Mouse (Mus musculus) limb, embryonic 13.5 days (tissue): ENCODE results near the gene Cic. TPM values are rescaled to one million over a fixed set of nuclear protein-coding genes. Genes with fewer than 3 reads are reported as not detected.
"Not testable (repeated sequence)": the region's sequence is repeated elsewhere in the genome, so short reads cannot be mapped to it uniquely, and the experiment has no call there.

Experiments used
- ATAC-seq: fragments of 200-750 bp; cut with Nextera tagmentation; 2 replicates; pipeline ENCODE4 v1.8.0; 2017; ENCODE audit warnings: low read depth, moderate number of reproducible peaks, moderate TSS enrichment; ENCODE audit not compliant: low FRiP score
- H3K27ac ChIP-seq: fragments of 300-500 bp; sonication (generic); 2 replicates; pipeline ENCODE4 v1.5.1; 2015; ENCODE audit warnings: inconsistent platforms, mild to moderate bottlenecking, moderate library complexity
- H3K27me3 ChIP-seq: fragments of 300-500 bp; sonication (generic); 2 replicates; pipeline ENCODE4 v1.6.1; 2015; ENCODE audit warnings: mild to moderate bottlenecking, inconsistent platforms
- H3K36me3 ChIP-seq: fragments of 300-500 bp; sonication (generic); 2 replicates; pipeline ENCODE4 v1.6.1; 2015; ENCODE audit warnings: inconsistent platforms, mild to moderate bottlenecking, moderate library complexity
- H3K4me1 ChIP-seq: fragments of 300-500 bp; sonication (generic); 2 replicates; pipeline ENCODE4 v1.6.1; 2015; ENCODE audit warnings: inconsistent platforms
- H3K4me2 ChIP-seq: fragments of 300-500 bp; sonication (generic); replicated peaks from 2 replicates; pipeline ENCODE4 v1.6.1; 2015; ENCODE audit warnings: inconsistent platforms, mild to moderate bottlenecking, moderate library complexity
- H3K4me3 ChIP-seq: fragments of 300-500 bp; sonication (generic); 2 replicates; pipeline ENCODE4 v1.5.1; 2015; ENCODE audit warnings: moderate library complexity, mild to moderate bottlenecking, inconsistent platforms
- H3K9ac ChIP-seq: fragments of 300-500 bp; sonication (generic); 2 replicates; pipeline ENCODE4 v1.6.1; 2015; ENCODE audit warnings: mild to moderate bottlenecking, inconsistent platforms
- H3K9me3 ChIP-seq: fragments of 300-500 bp; sonication (generic); 2 replicates; pipeline ENCODE4 v1.6.1; 2016; ENCODE audit warnings: inconsistent platforms
- WGBS: fragments of 180-500 bp; shearing (Covaris S2); methylation state at CpG from one replicate; pipeline ENCODE4 v1.1.7; 2015; 5-methylcytosine and 5-hydroxymethylcytosine counted together
- polyA plus RNA-seq: library from polyadenylated mRNA; unstranded; fragments of >200 nt; fragmentation: Nextera tagmentation; extraction: Ambion mirVana; gene quantifications from 2 replicates; pipeline ENCODE4 v1.2.1, GENCODE M21; 2015

Cic gene
- polyA plus RNA-seq, 1 experiment from 2014 or later = 43.6 TPM

- 89% methylated on average over 5 of the region's 5 CpGs for WGBS
- H3K4me1 ChIP-seq = peaks cover 23% of the 10 kb centered on the region
- H3K9me3 ChIP-seq = not testable (repeated sequence)
Measured at GRCm38 (mm10) chr7:25265743-25266142, 1.8 kb upstream of the Cic start.

GRCm38 (mm10) chr7:25266180-25266962, 1.1 kb upstream of the Cic start:
- Histone ChIP-seq H3K4me2 (peak overlapping the region; percentile 68), H3K4me3 (0 out of 2 replicates have a peak overlapping the region, but pooled peaks have one; percentile 75), H3K9me3 (no peaks in the 10 kb centered on the region), H3K27me3 (no peaks in the 10 kb centered on the region), H3K9ac (no peak overlapping the region), H3K4me1 (peaks cover 23% of the 10 kb centered on the region), H3K36me3 (peaks cover 8% of the 10 kb centered on the region), H3K27ac (no peak overlapping the region)
- 88% methylated on average over 8 of the region's 8 CpGs for WGBS
- ATAC-seq = no peak

More at GRCm38 (mm10) chr7:25265743-25266142, 1.8 kb upstream of the Cic start:
- not testable (repeated sequence) for H3K36me3 ChIP-seq, H3K27me3 ChIP-seq, H3K4me2 ChIP-seq, H3K9ac ChIP-seq, ATAC-seq, H3K4me3 ChIP-seq, H3K27ac ChIP-seq

- peaks cover 23% of the 10 kb centered on the region for H3K4me1 ChIP-seq
- H3K36me3 ChIP-seq = peaks cover 23% of the 10 kb centered on the region
- H3K27me3 ChIP-seq = no peaks in the 10 kb centered on the region
- H3K9me3 ChIP-seq = no peaks in the 10 kb centered on the region
- 0% methylated on average over 33 of the region's 33 CpGs for WGBS
- H3K9ac ChIP-seq = peak overlapping the region; percentile 78
- H3K27ac ChIP-seq = peak overlapping the region; percentile 91
- H3K4me3 ChIP-seq = peak overlapping the region; percentile 75
- ATAC-seq = peak; percentile 96
- H3K4me2 ChIP-seq = peak overlapping the region; percentile 74
Measured at GRCm38 (mm10) chr7:25267751-25268463, 403 bp downstream of the Cic start.

- Histone ChIP-seq H3K36me3 (peaks cover 30% of the 10 kb centered on the region), H3K27ac (peak overlapping the region; percentile 72; the same call in 1 of the 2 replicates), H3K4me2 (peak overlapping the region; percentile 74), H3K9ac (peak overlapping the region; percentile 78), H3K4me3 (peak overlapping the region; percentile 75), H3K4me1 (peaks cover 29% of the 10 kb centered on the region), H3K9me3 (no peaks in the 10 kb centered on the region), H3K27me3 (no peaks in the 10 kb centered on the region)
- WGBS = under 1% methylated on average over 7 of the region's 7 CpGs
- ATAC-seq = no peak
Measured at GRCm38 (mm10) chr7:25268588-25268987, 1.1 kb downstream of the Cic start.

GRCm38 (mm10) chr7:25269029-25269428, 1.5 kb downstream of the Cic start:
- peaks cover 34% of the 10 kb centered on the region for H3K36me3 ChIP-seq
- peak overlapping the region; percentile 72; the same call in 1 of the 2 replicates for H3K27ac ChIP-seq
- peaks cover 33% of the 10 kb centered on the region for H3K4me1 ChIP-seq
- peak overlapping the region; percentile 75 for H3K4me3 ChIP-seq
- no peaks in the 10 kb centered on the region for H3K9me3 ChIP-seq
- 52% methylated on average over 4 of the region's 4 CpGs for WGBS
- no peaks in the 10 kb centered on the region for H3K27me3 ChIP-seq
- H3K9ac ChIP-seq = peak overlapping the region; percentile 78
- peak overlapping the region; percentile 74 for H3K4me2 ChIP-seq
- ATAC-seq = no peak

GRCm38 (mm10) chr7:25269545-25270271, 2.2 kb downstream of the Cic start:
- no peak overlapping the region; the same call in 1 of the 2 replicates for H3K27ac ChIP-seq
- 88% methylated on average over 8 of the region's 8 CpGs for WGBS

GRCm38 (mm10) chr7:25270652-25271633, 3.4 kb downstream of the Cic start:
- Histone ChIP-seq H3K4me2 (no peak overlapping the region), H3K9ac (peak overlapping the region; percentile 13; the same call in 1 of the 2 replicates)

More at GRCm38 (mm10) chr7:25269545-25270271, 2.2 kb downstream of the Cic start:
- H3K36me3 ChIP-seq = peaks cover 37% of the 10 kb centered on the region
- no peaks in the 10 kb centered on the region for H3K27me3 ChIP-seq
- no peak for ATAC-seq
- peak overlapping the region; percentile 74 for H3K4me2 ChIP-seq
- H3K4me1 ChIP-seq = peaks cover 40% of the 10 kb centered on the region
- H3K9me3 ChIP-seq = no peaks in the 10 kb centered on the region
- H3K9ac ChIP-seq = peak overlapping the region; percentile 78
- H3K4me3 ChIP-seq = peak overlapping the region; percentile 75

GRCm38 (mm10) chr7:25271651-25272444, 4.3 kb downstream of the Cic start:
- peaks cover 56% of the 10 kb centered on the region for H3K4me1 ChIP-seq
- H3K36me3 ChIP-seq = peaks cover 44% of the 10 kb centered on the region
- H3K27ac ChIP-seq = no peak overlapping the region
- H3K9ac ChIP-seq = no peak overlapping the region
- ATAC-seq = no peak
- H3K9me3 ChIP-seq = no peaks in the 10 kb centered on the region
- 83% methylated on average over 30 of the region's 30 CpGs for WGBS
- no peaks in the 10 kb centered on the region for H3K27me3 ChIP-seq
- no peak overlapping the region for H3K4me3 ChIP-seq
- no peak overlapping the region for H3K4me2 ChIP-seq

More at GRCm38 (mm10) chr7:25270652-25271633, 3.4 kb downstream of the Cic start:
- H3K36me3 ChIP-seq = peaks cover 44% of the 10 kb centered on the region
- ATAC-seq = no peak
- peaks cover 52% of the 10 kb centered on the region for H3K4me1 ChIP-seq
- H3K4me3 ChIP-seq = no peak overlapping the region
- 88% methylated on average over 35 of the region's 35 CpGs for WGBS
- H3K27me3 ChIP-seq = no peaks in the 10 kb centered on the region
- H3K9me3 ChIP-seq = no peaks in the 10 kb centered on the region
- no peak overlapping the region for H3K27ac ChIP-seq

- no peak overlapping the region for H3K9ac ChIP-seq
- H3K4me3 ChIP-seq = no peak overlapping the region
- peaks cover 44% of the 10 kb centered on the region for H3K36me3 ChIP-seq
- no peaks in the 10 kb centered on the region for H3K27me3 ChIP-seq
- no peak overlapping the region for H3K4me2 ChIP-seq
- ATAC-seq = no peak
- 83% methylated on average over 38 of the region's 38 CpGs for WGBS
- peaks cover 61% of the 10 kb centered on the region for H3K4me1 ChIP-seq
- no peaks in the 10 kb centered on the region for H3K9me3 ChIP-seq
- H3K27ac ChIP-seq = no peak overlapping the region
Measured at GRCm38 (mm10) chr7:25272445-25273258, 5.1 kb downstream of the Cic start.
